Mouse (Mus musculus) activated CD4-positive, CD25-positive, alpha-beta regulatory T cell, adult 4 months (primary cell): ENCODE data around the gene Mfsd6. TPM values are rescaled to one million over a fixed set of nuclear protein-coding genes. Genes with fewer than 3 reads are reported as not detected.
A peak's percentile ranks its signal among the peaks of the same experiment; 100 is the strongest.
"Not testable (repeated sequence)": the region's sequence is repeated elsewhere in the genome, so short reads cannot be mapped to it uniquely, and the experiment has no call there.

Experiments used
- ATAC-seq: one replicate; pipeline ENCODE4 v1.8.0; 2017
- polyA plus RNA-seq, 2 experiments: library from polyadenylated mRNA; unstranded; fragments of 100-300 nt; shearing (Covaris generic); gene quantifications; one replicate each; pipeline ENCODE4 v1.2.1; 2017

Mfsd6 gene
- polyA plus RNA-seq, 2 experiments from 2014 or later, result 5.6 to 6.0 TPM

DNA sequence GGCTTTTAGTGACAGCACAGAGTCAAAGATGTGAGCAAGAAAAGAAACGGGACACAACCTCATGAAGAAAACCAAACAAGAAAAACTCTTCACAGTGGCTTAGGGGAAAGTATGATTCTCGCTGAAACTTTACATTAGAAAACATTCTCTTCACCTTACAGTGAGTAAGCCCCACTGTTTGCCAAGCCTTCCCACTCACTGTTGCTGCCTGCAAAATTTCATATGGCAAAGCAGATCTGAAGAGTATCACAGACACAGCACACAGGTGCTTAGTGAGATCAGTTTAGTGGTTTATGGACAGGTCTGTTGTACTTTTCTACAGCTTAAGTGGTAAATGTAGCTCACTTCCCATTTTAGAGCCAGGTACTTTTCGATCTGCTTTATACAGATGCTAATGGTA lies 20.2 kb downstream of the Mfsd6 start:
- no peak for ATAC-seq

DNA sequence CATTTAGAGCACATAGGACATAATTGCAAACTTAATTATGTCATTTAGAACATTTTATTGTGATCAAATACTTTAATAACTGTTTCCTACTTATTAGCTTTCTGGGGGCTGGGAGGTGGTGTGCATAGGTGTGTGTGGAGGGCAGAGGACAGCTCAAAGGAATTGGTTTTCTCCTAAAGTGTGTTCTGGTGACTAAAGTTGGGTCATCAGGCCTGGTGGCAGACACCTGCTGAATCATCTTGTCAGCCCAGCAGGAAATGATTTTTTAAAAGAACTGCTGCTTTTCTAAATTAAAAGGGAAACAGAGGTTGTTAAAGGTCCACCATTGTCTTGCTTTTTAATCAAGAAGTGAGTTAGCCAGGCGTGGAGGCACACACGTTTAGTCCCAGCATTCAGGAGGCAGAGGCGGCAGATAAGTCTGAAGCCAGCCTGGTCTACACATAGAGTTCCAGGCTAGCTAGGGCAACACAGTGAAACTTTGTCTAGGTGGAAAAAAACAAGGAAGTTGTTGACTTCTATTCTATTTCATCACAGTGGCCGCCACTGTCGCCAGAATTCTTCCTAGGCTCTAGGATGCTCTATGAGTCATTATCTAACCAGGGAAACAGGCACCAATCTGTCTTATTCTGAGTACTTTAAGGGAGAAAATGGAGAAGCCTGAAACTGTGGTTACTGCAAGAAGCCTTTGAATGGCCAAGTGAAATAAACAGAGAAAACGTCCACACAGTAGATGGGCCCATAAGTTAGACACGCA lies 24.3 kb downstream of the Mfsd6 start:
- ATAC-seq, result no peak

DNA sequence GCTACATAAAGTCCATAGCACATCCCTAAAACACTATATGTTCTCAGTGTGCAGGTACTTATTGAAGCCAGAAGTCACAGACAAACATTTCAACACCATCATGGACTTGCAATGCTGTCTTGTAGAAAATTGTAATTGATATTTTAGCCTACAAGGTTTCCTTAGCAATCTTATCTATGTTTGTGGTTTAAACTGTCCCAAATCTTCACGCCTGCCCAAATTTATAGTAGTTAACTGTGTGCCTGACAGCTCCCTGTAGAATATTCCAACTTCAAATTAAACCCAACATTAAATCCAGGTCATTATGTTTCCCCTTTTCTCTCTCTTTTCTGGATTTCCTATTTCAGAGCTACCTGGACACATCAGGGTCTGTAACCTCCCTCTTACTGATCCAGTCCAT lies 25.3 kb downstream of the Mfsd6 start:
- no peak for ATAC-seq

DNA sequence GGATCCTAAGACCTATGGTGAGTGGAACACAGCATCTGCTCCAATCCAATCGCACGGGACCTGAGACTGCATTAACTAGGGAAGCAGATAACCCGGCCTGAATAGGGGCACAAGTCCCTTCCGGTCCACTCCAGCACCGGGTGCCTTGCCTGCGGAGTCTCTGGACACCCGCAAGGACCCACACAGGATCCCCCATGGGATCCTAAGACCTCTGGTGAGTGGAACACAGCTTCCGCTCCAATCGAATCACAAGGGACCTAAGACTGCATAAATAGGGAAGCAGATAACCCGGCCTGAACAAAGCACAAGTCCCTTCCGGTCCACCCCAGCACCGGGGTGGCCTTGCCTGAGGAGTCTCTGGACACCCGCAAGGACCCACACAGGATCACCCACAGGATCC lies 32.8 kb downstream of the Mfsd6 start:
- not testable (repeated sequence) for ATAC-seq

DNA sequence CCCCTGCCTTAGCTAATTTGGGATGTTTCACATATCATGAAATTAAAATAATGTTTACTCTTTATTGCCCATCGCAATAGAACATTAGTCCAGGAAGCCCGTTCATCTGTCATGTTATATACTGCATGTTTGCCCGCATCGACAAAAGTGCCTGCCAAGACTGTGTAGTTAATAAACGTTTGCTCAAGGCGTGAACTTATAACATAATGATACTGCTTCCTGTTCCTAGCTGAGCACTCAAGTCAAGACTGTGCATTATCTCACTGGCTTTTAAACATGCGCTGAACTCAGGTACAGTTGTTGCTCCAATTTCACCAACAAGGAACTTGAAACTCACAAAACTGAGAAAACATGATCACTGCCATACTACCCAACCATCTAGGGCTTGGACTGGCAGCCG lies 39.6 kb downstream of the Mfsd6 start:
- ATAC-seq, result no peak

DNA sequence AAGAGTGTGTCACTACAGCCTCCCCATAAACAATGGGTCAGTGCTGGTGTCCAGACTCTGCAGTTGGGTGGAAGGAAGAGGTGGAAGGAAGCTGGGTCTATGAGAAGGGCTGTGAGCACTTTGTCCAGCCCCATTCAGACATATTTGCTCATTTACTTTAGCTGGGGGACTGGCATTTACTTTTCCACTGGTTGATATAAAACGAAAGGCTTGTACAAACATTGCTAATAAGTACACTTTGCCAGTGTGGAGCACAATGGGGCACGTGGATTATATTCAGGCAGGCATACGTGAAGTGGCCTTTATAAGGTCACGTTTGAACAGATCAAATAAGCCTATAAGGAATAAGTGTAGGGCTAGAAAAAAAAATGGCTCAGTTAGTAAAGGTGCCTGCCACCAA lies 43.7 kb downstream of the Mfsd6 start:
- no peak for ATAC-seq

DNA sequence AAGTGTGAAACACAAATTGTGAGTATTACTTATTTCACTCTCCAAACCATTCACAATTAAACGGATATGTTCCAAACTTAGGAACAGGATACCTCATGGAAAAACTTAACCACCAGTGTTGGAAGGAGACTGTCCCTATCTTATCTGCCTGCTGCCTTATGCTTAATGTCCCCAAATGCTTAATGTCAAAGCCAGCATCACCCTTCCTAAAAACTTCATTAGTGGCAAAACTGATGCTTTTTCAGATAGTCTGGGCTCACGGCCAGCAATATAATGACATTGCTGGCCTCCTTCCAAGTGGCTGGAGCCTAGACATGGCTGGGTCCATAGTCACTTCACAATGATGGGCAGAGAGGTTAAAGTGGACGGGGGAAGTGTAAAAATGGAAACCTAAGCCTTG lies 50.6 kb downstream of the Mfsd6 start:
- ATAC-seq, result no peak

DNA sequence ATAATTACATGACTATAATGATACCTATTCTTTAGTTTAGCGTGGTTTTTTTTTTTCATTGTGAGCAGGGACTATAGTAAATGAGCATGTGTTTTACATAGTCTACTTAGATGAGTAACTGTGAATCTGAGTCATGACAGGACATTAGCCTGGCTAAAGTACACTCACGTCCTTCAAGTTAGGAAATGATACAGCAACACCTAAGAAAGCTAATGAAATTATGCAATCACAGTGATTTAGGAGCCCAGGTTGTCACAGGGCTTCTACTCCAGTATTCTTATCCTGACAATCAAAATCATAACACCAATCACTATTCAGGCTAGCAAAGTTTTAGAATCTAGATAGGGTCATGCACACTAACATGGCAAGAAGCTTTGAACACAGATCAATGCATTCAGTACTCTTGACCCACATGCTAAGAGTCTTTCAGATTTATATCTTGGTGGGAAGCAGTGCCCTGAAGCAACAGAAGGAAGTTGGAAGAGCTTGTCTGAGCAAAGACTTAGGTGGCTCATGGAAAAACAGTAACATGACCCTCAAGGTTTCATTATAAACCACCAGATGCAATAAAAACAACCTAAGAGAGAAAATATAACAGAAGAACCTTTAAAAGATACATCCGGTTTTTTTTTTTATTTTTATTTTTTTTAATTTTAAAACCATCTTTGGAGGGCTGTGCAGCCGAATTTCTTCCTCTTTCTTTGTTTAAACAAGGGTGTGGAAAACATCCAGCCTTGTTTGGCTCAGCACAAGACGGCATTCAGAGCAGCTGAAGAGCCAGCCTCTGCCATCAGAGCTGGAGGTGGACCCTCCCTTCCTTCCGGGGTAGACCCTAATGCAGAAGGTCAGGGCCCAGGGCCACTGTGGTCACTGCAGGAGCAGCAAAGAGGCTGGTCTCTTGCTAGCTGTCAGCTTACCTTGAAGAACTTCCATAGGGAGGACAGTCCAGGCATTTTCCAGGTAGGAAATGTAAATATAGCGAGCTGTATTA lies 51.4 kb downstream of the Mfsd6 start:
- ATAC-seq, result no peak

DNA sequence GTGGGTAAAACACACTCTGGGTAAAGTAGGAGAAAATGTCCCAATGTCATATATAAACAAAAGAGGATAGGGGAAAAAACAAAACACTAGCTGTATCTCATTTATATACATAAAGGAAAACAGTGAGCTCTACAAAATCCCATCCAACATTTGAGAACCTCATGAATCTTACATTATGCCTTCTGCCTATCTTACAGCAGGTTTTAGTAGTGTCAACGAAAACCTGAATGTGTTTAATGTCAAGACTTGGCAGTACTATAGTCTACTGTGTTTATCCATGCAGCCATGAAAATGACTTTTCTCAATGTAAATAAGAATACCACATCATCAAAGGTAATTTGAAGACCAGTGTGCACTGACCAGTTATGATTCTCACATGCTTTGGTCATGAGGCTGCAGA lies 57.3 kb downstream of the Mfsd6 start:
- ATAC-seq, result no peak

DNA sequence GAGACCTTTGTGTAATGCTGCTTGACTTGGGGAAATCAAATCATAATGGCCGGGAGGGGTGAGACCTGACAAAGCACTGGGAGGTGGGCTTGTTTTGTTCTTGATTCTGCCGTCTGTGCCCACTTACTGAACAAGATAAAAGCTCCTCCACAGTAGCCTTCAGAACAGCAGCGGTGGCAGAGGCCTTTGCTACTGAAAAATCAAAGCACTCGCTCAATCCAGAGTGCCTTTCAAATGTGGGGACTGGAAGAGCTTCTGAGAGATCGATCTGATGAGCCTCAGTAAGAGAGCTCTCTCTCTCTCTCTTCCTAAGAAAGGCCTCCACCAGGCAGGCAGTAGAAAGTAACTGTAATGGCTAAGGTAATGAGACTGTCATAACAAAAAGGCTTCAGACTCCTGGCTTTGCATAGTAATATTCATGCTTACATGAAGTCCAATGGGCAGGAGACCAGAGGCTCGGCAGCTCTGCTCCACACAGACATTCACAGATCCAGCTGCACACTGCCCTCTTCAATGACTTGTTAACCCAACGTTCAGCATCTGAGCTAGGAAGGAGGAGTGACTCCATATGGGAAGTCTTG lies 58.4 kb downstream of the Mfsd6 start:
- ATAC-seq, result no peak

DNA sequence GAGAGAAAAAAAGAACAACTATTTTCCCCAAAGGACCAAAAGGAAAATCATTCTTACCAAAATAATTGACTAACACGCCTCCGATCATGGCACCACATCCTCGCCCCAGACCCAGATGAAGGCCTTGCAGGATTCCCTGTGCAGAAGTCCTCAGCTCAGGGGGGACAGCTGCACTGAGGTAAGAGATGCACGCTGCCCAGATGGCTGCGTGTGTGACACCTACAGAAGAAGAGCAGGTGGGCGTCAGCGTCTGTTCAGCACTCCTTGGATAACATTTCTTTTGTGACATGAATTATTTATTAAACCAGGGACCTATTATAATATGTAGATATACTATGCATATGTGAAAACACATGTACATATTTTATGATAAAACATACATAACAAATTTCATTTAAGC lies 64.0 kb downstream of the Mfsd6 start:
- ATAC-seq, result no peak

DNA sequence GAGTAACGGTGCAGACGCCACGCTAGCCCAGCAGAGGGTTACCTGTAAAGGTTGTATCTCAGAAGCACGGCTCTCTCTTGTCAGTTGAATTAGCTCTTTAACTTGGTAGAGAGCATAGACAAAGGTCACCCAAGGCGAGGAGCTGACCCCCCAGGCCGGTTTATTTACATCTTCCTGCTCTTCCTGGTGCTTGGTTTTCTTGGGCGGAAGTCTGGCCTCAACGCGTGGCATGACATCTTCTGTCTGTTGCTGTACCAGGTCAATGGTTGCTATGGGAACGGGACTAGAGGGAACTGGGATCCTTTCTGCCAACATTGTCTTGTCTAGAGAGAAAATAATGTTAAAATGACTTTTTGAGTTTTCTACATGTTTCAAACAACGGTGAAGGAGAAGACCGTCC lies 66.5 kb downstream of the Mfsd6 start:
- no peak for ATAC-seq

DNA sequence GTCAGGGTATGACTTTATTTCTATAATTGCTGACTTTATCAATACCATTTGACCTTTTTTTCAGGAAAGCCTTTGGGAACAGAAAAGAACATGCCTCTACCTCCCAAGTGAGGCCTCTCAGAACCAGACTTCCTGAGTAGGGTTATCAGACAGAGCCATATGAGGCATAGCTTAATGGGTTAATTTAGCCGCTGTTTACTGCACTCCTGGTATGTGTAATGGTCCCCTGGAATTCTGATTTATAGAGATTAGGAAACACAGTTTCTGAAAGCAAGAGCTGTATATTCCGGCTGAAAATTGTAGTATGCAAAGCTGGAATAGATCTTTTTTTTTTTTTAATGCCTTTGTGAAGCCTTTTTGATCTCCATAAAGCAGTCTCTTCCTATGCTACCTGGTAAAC lies 67.0 kb downstream of the Mfsd6 start:
- ATAC-seq, result no peak

DNA sequence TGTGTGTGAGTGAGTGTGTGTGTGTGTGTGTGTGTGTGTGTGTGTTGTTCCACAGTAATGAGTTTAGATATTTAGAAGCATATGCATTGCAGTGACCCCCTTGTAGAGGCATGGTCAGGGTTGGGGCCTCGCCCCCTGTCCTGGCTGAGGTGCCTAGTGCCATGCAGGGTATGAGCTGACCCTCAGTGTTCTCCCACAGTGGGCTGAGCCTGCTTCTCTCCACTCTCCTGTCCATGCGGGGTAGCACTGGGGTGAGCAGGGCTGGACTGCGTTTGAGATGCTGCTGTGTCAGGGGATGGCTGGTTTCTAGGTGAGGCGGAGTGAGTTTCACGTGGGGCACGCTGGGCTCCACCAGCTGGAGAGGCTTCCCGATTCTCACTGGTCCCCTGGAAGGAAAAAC lies 69.1 kb downstream of the Mfsd6 start:
- no peak for ATAC-seq

DNA sequence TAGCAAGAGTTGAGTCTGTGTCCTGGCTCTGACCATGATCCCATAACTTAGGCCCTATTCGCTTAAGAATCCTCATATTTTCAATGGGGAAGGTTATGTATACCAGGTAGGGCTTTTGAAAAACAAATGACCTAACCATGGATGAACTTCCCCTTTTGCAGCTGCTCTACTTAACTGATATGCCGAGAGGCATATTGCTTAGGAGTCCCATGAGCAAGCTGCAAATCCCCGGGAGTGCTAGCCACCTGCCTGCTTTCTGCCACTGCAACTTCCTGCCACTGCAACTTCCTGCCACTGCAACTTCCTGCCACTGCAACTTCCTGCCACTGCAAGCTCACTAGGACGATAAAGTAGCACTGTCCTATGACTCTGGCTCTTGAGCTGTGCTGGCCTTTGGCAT lies 72.1 kb downstream of the Mfsd6 start:
- ATAC-seq, result no peak

DNA sequence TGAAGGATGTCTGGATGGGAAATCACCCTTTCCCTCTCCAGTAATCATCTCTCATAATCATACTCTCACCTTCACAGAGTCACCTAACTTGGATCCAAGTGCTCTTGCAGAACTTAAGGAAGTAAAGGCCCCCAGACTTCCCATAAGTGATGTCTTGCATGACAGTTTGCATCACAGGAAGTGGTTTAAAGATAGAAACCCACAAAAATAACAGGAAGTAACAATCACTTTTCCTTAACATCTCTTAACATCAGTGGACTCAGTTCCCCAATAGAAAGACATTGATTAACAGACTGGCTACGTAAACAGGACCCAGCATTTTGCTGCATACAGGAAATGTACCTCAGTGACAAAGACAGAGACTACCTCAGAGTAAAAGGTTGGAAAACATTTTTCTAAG lies 73.9 kb downstream of the Mfsd6 start:
- ATAC-seq, result peak; percentile 77

DNA sequence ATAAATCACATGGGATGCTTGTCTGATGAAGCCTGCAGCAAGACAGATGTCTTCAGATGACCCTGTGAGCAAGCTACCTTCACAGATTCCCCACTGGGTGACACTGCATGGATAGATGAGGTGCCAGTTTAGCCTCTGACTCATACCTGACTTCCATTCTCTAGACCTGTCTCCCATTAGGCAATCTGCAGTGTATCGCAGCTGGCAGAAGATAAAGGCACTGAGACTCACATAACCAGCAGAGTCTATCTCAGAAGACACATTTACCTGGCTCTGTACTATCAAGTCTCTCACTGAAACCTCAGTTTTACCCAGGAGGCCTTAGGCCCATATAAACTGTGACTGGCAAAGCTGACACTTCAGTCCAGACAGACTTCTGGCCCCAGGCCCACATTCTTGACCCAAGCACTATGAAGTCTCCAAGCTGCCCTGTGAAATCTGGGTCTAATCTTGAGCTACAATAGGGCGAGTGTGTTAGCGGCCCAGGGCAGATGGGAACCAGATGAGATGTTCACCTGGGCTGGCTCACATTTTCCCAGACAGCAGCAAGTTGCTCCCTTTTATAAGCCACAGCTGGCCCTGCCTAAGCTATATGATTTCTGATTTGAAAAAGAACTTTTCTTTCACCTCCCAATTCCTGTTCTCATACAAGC lies 74.5 kb downstream of the Mfsd6 start:
- ATAC-seq, result no peak

DNA sequence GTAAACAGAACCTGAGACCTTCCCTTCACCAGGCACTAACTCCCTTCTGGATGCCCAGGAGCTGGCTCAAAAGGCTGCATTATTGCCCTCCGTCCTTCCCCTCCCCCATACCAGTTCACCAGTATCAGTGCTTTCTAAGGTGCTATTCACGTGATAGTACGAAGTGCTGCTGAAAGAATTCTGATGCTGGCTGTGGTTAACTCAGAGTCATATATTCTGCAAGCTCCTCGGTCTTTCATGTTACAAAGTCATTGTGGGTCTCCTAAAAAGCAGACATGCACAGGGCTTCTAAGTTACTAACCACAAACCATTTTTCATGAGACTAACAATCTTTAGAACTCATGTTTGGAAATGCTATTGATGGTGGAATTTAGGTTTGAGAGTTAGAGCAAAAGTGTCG lies 77.2 kb downstream of the Mfsd6 start:
- ATAC-seq, result no peak

DNA sequence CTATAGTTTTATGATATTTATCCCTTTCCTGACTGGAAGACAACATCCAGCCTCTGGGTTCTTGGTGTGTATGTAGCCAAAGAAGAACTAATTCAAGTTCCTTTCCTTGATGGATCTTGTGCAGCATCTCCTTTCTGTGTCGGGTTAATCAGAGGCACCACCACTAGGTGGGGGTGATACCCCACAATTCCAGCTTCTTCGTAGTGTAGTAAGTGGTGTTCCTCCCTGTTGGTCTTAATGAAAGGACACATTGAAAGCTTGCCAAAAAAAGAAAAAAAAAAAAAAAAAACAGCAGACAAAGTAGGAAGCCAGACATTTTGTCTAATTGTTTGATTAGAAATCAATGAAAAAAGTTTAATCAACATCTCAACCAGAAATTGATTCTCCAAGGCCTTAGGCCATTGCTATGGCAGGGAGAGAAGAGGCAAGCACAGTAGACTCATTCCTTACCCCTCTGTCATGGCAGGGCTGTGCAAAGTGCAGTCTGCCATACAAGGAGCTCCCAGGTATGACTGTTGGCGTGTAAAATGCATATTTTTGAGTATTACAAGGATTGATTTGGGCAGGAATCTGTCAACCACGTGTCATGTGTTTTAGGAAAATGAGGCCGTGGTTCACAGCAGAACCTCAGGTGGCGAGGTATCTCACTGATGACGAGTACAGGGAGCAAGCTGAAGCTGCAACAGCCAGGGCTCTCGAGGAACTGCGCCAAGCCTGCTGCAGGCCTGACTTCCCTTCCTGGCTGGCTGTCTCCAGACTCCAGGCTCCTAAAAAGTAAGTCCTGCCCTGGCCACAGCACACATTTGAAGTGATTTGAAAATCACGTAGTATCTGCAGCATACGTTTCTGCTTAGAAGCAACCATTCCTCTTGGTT lies 78.9 kb downstream of the Mfsd6 start:
- ATAC-seq, result peak; percentile 60

DNA sequence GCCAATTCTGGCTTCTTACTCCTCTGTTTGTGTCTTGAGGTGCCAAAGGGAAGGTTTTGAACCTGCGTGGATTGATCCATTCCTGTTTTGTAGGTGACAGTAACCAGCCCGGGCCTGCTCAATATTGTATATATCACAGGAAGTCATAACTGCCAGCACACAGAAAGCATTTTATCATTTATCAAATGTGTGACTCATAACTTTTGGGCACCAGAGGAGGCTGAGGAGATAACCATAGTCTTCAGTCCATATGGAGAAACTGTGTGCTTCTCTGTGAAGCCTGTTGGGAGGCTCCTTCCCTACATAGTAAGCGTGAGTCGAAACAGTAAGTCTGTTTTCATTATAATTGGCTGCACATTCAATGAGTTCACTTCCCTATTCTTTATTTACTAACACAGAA lies 86.5 kb downstream of the Mfsd6 start:
- ATAC-seq, result no peak

DNA sequence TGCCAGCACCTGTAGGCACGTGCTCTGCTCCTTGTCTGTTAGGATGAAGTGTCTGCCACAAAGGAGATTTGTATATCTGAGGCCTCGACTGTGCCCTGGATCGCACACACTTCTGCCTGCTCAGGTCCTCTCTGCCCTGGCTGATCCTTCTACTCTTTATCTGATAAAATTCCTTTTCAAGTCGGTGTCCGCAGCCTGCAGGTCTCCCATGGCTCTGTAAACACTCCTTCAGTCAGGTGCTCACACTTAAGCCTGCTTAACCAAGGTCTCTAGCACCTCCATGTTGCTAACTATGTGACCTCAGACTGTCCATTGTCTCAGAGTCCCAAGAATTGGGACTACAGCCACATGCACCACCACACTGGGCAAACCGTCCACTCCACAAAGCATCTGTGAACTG lies 87.0 kb downstream of the Mfsd6 start:
- no peak for ATAC-seq

DNA sequence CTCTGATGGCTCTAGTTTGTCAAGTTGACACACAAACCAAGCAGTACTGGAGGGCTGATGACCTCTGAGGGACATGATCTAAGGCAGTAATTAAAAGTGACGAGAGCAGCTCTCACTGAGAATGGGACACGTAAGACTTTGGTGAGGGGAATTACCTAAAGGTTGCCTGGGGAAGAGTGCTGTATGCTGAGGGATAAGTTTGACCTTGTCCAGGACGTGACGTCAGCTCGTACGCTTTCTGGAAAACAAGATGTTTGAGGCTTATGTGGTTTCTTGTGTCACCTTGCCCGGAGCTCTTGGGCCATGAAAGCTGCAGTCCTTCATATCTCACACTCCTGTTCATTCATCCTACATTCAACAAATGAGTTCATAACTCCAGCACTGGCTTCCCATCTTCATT lies 88.2 kb downstream of the Mfsd6 start:
- ATAC-seq, result no peak
